Mouse (Mus musculus): ENCODE measurements around the gene Gm30302. TPM values are rescaled to one million over a fixed set of nuclear protein-coding genes. Genes with fewer than 3 reads are reported as not detected.
"Not testable (repeated sequence)": the region's sequence is repeated elsewhere in the genome, so short reads cannot be mapped to it uniquely, and the experiment has no call there.

Gene Gm30302
- polyA plus RNA-seq, 1 experiment from 2014 or later: not detected

DNA sequence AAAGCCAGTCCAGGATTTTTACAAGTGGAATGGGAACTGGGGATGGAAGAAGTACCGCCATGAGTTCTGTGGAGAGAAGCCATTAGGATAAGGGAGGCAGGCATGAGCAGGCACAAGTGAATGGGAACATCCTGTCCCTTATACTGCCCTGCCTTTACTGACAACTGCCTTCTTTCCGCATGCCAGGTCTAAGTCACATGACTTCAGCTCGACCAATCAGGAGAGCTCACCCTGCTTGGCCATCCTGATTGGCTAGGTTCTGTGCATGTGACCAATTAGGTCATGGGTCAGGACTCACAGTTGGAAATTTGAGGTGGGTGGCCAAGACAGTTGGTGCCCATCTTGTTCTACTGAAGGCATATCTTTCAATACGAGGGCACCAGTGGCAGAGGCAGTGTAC, 15.6 kb upstream of the Gm30302 start:
- 86% methylated on average over 4 of the region's 4 CpGs for WGBS
- Histone ChIP-seq H3K9me3 (replicated peaks; ENCODE audit: control insufficient read depth, low read length) (no peaks in the 10 kb centered on the region), H3K4me3 (ENCODE audit: low read depth, low read length) (no peak overlapping the region), H3K4me2 (ENCODE audit: low read length) (no peak overlapping the region), H3K36me3 (ENCODE audit: control insufficient read depth, insufficient read depth, low read length) (no peaks in the 10 kb centered on the region), H3K9ac (ENCODE audit: low read length) (no peak overlapping the region), H3K27ac (ENCODE audit: low read depth, low read length) (no peak overlapping the region), H3K4me1 (ENCODE audit: control insufficient read depth, insufficient read depth, low read length) (no peaks in the 10 kb centered on the region), H3K27me3 (replicated peaks; ENCODE audit: control insufficient read depth, insufficient read depth, low read length) (no peaks in the 10 kb centered on the region)
- ATAC-seq: no peak
- DNase-seq (ENCODE audit: low spot score): no peak

DNA sequence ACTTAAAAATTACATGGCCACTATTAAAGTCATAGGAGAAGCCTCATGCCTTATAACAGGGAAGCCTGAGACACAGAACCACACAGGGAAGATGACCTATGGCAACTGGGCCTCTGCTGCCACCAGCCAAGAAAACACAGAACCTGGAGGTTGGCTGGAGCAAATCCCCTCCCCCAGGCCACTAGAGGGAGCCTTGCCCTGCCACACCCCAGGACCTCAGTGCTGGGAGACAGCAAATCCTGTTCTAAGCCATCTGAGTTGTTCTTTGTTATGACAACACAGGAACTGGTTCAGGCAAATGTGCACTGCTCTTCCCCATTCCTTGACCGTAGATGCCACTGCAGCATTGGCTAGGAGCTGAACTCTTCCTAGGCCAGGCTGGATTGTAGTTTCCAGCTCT, 8.3 kb upstream of the Gm30302 start:
- Histone ChIP-seq H3K36me3 (ENCODE audit: control insufficient read depth, insufficient read depth, low read length) (no peaks in the 10 kb centered on the region), H3K27me3 (replicated peaks; ENCODE audit: control insufficient read depth, insufficient read depth, low read length) (no peaks in the 10 kb centered on the region), H3K4me2 (ENCODE audit: low read length) (no peak overlapping the region), H3K27ac (ENCODE audit: low read depth, low read length) (no peak overlapping the region), H3K9me3 (replicated peaks; ENCODE audit: control insufficient read depth, low read length) (no peaks in the 10 kb centered on the region), H3K4me3 (ENCODE audit: low read depth, low read length) (no peak overlapping the region), H3K9ac (ENCODE audit: low read length) (no peak overlapping the region), H3K4me1 (ENCODE audit: control insufficient read depth, insufficient read depth, low read length) (no peaks in the 10 kb centered on the region)
- DNase-seq (ENCODE audit: low spot score) (no peak), ATAC-seq (no peak)
- WGBS: 78% methylated on average over 1 of the region's 1 CpGs

DNA sequence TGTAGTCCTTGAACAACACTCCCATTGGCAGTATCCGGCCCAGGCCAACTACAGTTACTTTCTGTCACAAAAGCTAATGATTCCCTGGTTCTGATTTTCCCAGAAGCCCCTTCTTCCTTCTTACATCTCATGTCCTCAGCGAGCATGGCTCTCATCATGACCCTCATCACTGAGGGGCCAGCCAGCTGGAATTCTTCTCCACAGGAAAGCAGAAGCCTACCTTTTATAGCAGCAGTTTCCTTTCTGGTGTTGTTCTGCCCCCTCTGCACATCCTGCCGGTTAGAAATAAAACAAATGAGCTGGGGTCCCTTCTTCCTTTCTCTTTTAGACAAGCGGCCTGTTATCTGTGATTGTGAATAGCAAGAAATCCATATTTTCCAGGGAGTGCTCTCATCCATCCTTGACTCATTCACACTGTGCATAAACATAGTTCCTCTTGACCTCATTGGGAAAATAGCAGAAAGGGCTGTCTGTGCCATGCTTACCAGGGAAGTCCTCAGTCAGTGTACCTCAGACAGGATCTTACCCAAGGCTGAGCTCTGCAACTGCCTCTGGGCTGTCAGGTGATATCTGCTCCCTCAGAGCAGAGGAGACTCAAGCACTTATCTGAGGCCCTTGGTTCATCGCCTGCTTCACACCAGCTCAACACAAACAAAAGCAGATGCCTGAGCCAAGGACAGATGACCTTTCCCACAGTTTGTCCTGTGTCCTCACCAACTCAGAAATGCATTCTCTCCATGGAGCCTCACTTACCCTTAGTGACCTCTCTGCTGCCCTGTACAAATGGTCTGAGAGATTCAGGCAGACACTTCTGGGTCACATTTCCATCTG, 10.0 kb downstream of the Gm30302 start:
- H3K9ac ChIP-seq (ENCODE audit: low read length): no peak overlapping the region
- H3K27ac ChIP-seq (ENCODE audit: low read depth, low read length): no peak overlapping the region
- H3K4me3 ChIP-seq (ENCODE audit: low read depth, low read length): no peak overlapping the region
- no peaks in the 10 kb centered on the region for H3K27me3 ChIP-seq (replicated peaks; ENCODE audit: control insufficient read depth, insufficient read depth, low read length)
- H3K4me2 ChIP-seq (ENCODE audit: low read length): no peak overlapping the region
- no peaks in the 10 kb centered on the region for H3K9me3 ChIP-seq (replicated peaks; ENCODE audit: control insufficient read depth, low read length)
- H3K36me3 ChIP-seq (ENCODE audit: control insufficient read depth, insufficient read depth, low read length): no peaks in the 10 kb centered on the region
- DNase-seq (ENCODE audit: low spot score) (no peak), ATAC-seq (no peak)
- no peaks in the 10 kb centered on the region for H3K4me1 ChIP-seq (ENCODE audit: control insufficient read depth, insufficient read depth, low read length)
- 72% methylated on average over 5 of the region's 5 CpGs for WGBS

DNA sequence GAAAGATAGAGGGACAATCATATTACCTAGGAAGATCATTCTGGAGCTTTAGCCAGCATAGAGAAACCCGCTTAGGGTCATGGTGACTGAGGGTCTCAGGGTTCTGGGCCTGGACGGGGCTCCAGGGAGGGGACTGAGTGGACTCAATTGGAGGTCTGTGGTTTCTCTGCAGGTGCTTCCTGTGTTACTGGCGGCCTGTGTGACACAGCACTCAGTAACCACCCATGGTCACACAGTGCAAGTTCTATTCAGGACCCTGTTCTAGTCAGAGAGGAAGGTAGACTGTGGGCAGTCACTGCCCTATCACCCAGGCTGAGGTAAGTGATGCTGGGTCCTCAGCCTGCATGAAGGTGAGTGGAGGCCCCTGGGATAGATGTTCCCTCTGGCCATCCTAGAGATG, 14.9 kb downstream of the Gm30302 start:
- H3K9me3 ChIP-seq (replicated peaks; ENCODE audit: control insufficient read depth, low read length): no peaks in the 10 kb centered on the region
- no peak overlapping the region for H3K4me3 ChIP-seq (ENCODE audit: low read depth, low read length)
- H3K9ac ChIP-seq (ENCODE audit: low read length): no peak overlapping the region
- WGBS: 76% methylated on average over 3 of the region's 3 CpGs
- H3K27ac ChIP-seq (ENCODE audit: low read depth, low read length): no peak overlapping the region
- no peaks in the 10 kb centered on the region for H3K36me3 ChIP-seq (ENCODE audit: control insufficient read depth, insufficient read depth, low read length)
- ATAC-seq (no peak), DNase-seq (ENCODE audit: low spot score) (no peak)
- H3K27me3 ChIP-seq (replicated peaks; ENCODE audit: control insufficient read depth, insufficient read depth, low read length): no peaks in the 10 kb centered on the region
- no peaks in the 10 kb centered on the region for H3K4me1 ChIP-seq (ENCODE audit: control insufficient read depth, insufficient read depth, low read length)
- no peak overlapping the region for H3K4me2 ChIP-seq (ENCODE audit: low read length)

DNA sequence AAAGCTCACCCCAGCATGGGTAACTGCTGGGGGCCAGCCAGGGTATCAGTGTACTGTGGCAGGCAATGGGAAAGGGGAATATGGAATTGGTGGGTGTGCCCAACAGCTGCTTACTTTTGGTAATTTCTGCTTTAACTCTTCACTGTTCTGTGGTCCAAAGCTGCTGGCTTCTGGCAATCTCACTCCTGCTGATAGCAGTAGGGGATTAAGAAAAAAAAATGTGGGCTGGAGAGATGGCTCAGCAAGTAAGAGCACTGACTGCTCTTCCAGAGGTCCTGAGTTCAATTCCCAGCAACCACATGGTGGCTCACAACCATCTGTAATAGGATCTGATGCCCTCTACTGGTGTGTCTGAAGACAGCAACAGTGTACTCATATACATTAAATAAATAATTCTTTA, 27.3 kb downstream of the Gm30302 start:
- H3K27ac ChIP-seq (ENCODE audit: low read depth, low read length): not testable (repeated sequence)

GRCm38 (mm10) chr13:49769111-49769510, 29.7 kb downstream of the Gm30302 start:
- no peak for ATAC-seq
- Histone ChIP-seq H3K4me2 (ENCODE audit: low read length) (no peak overlapping the region), H3K9ac (ENCODE audit: low read length) (no peak overlapping the region), H3K27ac (ENCODE audit: low read depth, low read length) (no peak overlapping the region), H3K9me3 (replicated peaks; ENCODE audit: control insufficient read depth, low read length) (no peaks in the 10 kb centered on the region), H3K36me3 (ENCODE audit: control insufficient read depth, insufficient read depth, low read length) (no peaks in the 10 kb centered on the region), H3K4me1 (ENCODE audit: control insufficient read depth, insufficient read depth, low read length) (no peaks in the 10 kb centered on the region), H3K27me3 (replicated peaks; ENCODE audit: control insufficient read depth, insufficient read depth, low read length) (no peaks in the 10 kb centered on the region), H3K4me3 (ENCODE audit: low read depth, low read length) (no peak overlapping the region)
- no peak for DNase-seq (ENCODE audit: low spot score)
- WGBS: 84% methylated on average over 16 of the region's 16 CpGs

More for the DNA sequence above, 27.3 kb downstream of the Gm30302 start:
- H3K27me3 ChIP-seq (replicated peaks; ENCODE audit: control insufficient read depth, insufficient read depth, low read length); H3K9me3 ChIP-seq (replicated peaks; ENCODE audit: control insufficient read depth, low read length); H3K4me2 ChIP-seq (ENCODE audit: low read length); H3K4me3 ChIP-seq (ENCODE audit: low read depth, low read length); H3K4me1 ChIP-seq (ENCODE audit: control insufficient read depth, insufficient read depth, low read length); ATAC-seq; H3K36me3 ChIP-seq (ENCODE audit: control insufficient read depth, insufficient read depth, low read length); H3K9ac ChIP-seq (ENCODE audit: low read length); DNase-seq (ENCODE audit: low spot score): not testable (repeated sequence)

DNA sequence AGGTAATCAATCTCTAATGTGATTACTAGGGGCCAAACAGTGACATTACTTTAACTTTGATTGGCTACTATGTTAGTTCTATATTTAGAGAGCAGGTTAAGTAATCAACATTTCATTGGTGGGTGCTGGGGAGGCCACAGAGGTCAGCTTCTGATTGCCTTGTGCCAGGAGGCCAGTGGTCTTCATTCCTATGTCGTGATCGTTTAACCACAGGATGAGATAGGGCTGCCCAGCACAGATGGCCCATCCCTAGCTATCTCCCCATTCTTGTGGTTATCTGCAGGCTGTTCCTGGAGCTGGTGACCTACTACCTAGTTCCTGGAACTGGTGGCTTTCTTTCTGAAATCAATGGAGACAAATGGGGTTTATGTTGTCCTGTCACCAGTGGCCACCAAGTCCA, 30.8 kb downstream of the Gm30302 start:
- Histone ChIP-seq H3K36me3 (ENCODE audit: control insufficient read depth, insufficient read depth, low read length) (no peaks in the 10 kb centered on the region), H3K27ac (ENCODE audit: low read depth, low read length) (no peak overlapping the region), H3K4me3 (ENCODE audit: low read depth, low read length) (no peak overlapping the region), H3K9me3 (replicated peaks; ENCODE audit: control insufficient read depth, low read length) (no peaks in the 10 kb centered on the region), H3K27me3 (replicated peaks; ENCODE audit: control insufficient read depth, insufficient read depth, low read length) (no peaks in the 10 kb centered on the region), H3K9ac (ENCODE audit: low read length) (no peak overlapping the region), H3K4me2 (ENCODE audit: low read length) (no peak overlapping the region), H3K4me1 (ENCODE audit: control insufficient read depth, insufficient read depth, low read length) (no peaks in the 10 kb centered on the region)
- DNase-seq (ENCODE audit: low spot score) (no peak), ATAC-seq (no peak)
- 100% methylated on average over 2 of the region's 2 CpGs for WGBS

GRCm38 (mm10) chr13:49766269-49766668, 32.5 kb downstream of the Gm30302 start:
- 65% methylated on average over 9 of the region's 9 CpGs for WGBS
- Histone ChIP-seq H3K9ac (ENCODE audit: low read length) (no peak overlapping the region), H3K4me3 (ENCODE audit: low read depth, low read length) (no peak overlapping the region), H3K27ac (ENCODE audit: low read depth, low read length) (no peak overlapping the region), H3K4me1 (ENCODE audit: control insufficient read depth, insufficient read depth, low read length) (no peaks in the 10 kb centered on the region), H3K4me2 (ENCODE audit: low read length) (no peak overlapping the region), H3K9me3 (replicated peaks; ENCODE audit: control insufficient read depth, low read length) (no peaks in the 10 kb centered on the region), H3K36me3 (ENCODE audit: control insufficient read depth, insufficient read depth, low read length) (no peaks in the 10 kb centered on the region), H3K27me3 (replicated peaks; ENCODE audit: control insufficient read depth, insufficient read depth, low read length) (no peaks in the 10 kb centered on the region)
- DNase-seq (ENCODE audit: low spot score) (no peak), ATAC-seq (no peak)

DNA sequence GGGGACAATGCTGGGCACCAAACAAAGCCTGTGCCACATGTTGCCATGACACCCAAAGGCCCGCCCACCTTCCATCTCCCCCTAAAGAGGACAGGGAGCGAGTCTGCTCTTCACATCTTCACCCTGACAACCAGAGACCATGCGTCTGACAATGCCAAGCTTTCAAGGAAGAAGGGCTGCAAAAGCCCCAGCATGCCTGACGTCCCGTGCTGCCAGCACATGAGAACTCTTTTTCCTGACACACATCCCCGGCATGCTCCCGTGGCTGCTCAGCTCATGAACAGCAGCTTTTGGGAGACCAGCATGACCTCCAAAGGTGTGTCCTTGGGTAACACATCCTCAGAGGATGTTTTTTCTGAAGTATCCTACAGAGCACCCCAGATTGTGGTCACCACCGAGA, 33.5 kb downstream of the Gm30302 start:
- H3K27ac ChIP-seq (ENCODE audit: low read depth, low read length): no peak overlapping the region
- H3K9me3 ChIP-seq (replicated peaks; ENCODE audit: control insufficient read depth, low read length): no peaks in the 10 kb centered on the region
- H3K4me2 ChIP-seq (ENCODE audit: low read length): no peak overlapping the region
- no peaks in the 10 kb centered on the region for H3K36me3 ChIP-seq (ENCODE audit: control insufficient read depth, insufficient read depth, low read length)
- no peak overlapping the region for H3K4me3 ChIP-seq (ENCODE audit: low read depth, low read length)
- DNase-seq (ENCODE audit: low spot score) (no peak), ATAC-seq (no peak)
- 89% methylated on average over 8 of the region's 8 CpGs for WGBS
- H3K4me1 ChIP-seq (ENCODE audit: control insufficient read depth, insufficient read depth, low read length): no peaks in the 10 kb centered on the region
- H3K9ac ChIP-seq (ENCODE audit: low read length): no peak overlapping the region
- no peaks in the 10 kb centered on the region for H3K27me3 ChIP-seq (replicated peaks; ENCODE audit: control insufficient read depth, insufficient read depth, low read length)
